Mouse (Mus musculus) E14TG2a.4 (cell line): ENCODE results near the gene Stbd1.

ENCODE experiments used
- H3K27me3 ChIP-seq: 2 replicates; pipeline ENCODE4 v1.6.1; 2014; ENCODE audit warnings: low read length, control low read depth; ENCODE audit not compliant: insufficient read depth
- H3K36me3 ChIP-seq: 2 replicates; pipeline ENCODE4 v1.6.1; 2014; ENCODE audit warnings: low read length, control low read depth; ENCODE audit not compliant: insufficient read depth
- H3K4me1 ChIP-seq: replicated peaks from 2 replicates; pipeline ENCODE4 v1.6.1; 2014; ENCODE audit warnings: low read depth, low read length, control low read depth
- H3K4me3 ChIP-seq: replicated peaks from 2 replicates; pipeline ENCODE4 v1.5.1; 2014; ENCODE audit warnings: mild to moderate bottlenecking, low read length
- H3K9me3 ChIP-seq: 2 replicates; pipeline ENCODE4 v1.6.1; 2014; ENCODE audit warnings: low read length, control low read depth
- CTCF ChIP-seq: conservative IDR thresholded peaks from 2 replicates; pipeline ENCODE4 v1.5.1; 2014; ENCODE audit warnings: low read length
- NANOG ChIP-seq: IDR thresholded peaks from 2 replicates; pipeline ENCODE4 v1.6.1; 2014; ENCODE audit warnings: borderline replicate concordance, low read length, mixed read lengths
- POU5F1 ChIP-seq: IDR thresholded peaks from 2 replicates; pipeline ENCODE4 v1.6.1; 2014; ENCODE audit warnings: low read length, borderline replicate concordance

The Stbd1 gene

GRCm38 (mm10) chr5:92602691-92603690 lies at the start of gene Stbd1:
Stbd1 (plus strand) TSS chr5:92603041.
- Histone ChIP-seq H3K4me3 (peak within 1 kb of the TSS; percentile 87), H3K9me3 (no peaks in the 10 kb centered on the region), H3K4me1 (0 out of 2 replicates have a peak, but pooled peaks cover 5% of the 10 kb centered on the region), H3K27me3 (peaks cover 61% of the 10 kb centered on the region), H3K36me3 (no peaks in the 10 kb centered on the region)
- TF ChIP-seq CTCF: no peak
- no peak for TF ChIP-seq NANOG
- no peak for TF ChIP-seq POU5F1

GRCm38 (mm10) chr5:92553939-92554338 lies 48.9 kb upstream of the Stbd1 start:
- no peak overlapping the region for H3K4me3 ChIP-seq
- H3K4me1 ChIP-seq: 0 out of 2 replicates have a peak, but pooled peaks cover 4% of the 10 kb centered on the region
- H3K9me3 ChIP-seq: no peaks in the 10 kb centered on the region
- TF ChIP-seq NANOG (no peak), CTCF (peak; percentile 96)
- H3K27me3 ChIP-seq: peaks cover 5% of the 10 kb centered on the region
- no peaks in the 10 kb centered on the region for H3K36me3 ChIP-seq

DNA sequence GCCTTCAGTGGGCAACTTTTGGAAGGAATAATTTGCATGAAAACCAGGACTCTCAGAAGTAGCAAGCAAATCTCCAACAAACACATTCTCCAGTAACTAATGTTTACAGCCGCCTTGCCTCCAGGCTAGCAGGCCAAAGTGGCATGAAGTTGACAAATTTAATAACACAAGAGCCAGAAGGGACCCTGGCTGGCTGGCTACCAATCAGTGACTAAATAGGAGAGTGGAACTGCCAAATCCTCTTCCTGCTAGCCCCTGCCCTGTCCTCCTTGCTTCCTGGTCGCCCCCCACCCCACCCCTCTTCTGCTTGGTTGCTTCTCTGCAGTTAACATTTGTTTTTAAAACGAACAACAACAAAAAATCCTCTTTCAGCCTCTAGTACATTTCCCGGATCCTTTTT lies 48.4 kb upstream of the Stbd1 start:
- Histone ChIP-seq H3K9me3 (no peaks in the 10 kb centered on the region), H3K4me3 (peak overlapping the region; percentile 67), H3K4me1 (0 out of 2 replicates have a peak, but pooled peaks cover 4% of the 10 kb centered on the region), H3K36me3 (no peaks in the 10 kb centered on the region), H3K27me3 (peaks cover 5% of the 10 kb centered on the region)
- TF ChIP-seq POU5F1: no peak
- no peak for TF ChIP-seq NANOG
- TF ChIP-seq CTCF: no peak

DNA sequence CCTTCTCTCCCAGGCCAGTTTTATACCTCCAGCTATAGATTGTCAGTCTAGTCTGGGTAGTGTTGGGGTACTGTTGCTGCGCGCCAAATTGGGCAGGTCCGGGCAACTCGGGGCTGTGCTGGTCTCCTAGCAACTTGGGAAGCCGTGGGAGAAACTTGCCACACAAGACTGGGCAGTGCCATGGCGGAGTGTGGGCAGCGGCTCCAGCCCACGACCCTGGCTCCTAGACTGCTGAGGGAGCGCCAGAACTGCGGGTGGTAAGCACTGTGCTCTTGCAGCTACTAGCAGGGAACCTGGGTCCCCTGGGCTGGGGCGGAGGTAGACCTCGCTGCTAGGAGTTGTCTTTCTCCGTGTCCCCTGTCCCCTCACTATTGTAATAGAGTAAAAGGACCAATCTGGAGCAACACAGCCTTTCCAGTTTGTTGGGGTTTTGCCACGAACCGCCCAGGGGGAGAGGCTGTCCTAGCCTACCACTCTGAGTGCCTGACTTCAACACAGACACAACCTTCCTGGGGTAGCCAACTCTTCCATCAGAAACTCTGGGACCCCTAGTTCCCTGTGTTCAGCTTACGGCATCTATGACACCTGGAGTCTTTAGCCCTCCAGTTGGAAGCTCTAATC lies 47.8 kb upstream of the Stbd1 start, which contains the start of gene Fam47e:
Fam47e (plus strand) TSS at position 179 of the 621 bp plus-strand sequence.
- no peak for TF ChIP-seq NANOG
- TF ChIP-seq CTCF: no peak
- TF ChIP-seq POU5F1: no peak
- Histone ChIP-seq H3K27me3 (peaks cover 5% of the 10 kb centered on the region), H3K36me3 (no peaks in the 10 kb centered on the region), H3K9me3 (no peaks in the 10 kb centered on the region), H3K4me3 (peak within 1 kb of the TSS; percentile 67), H3K4me1 (0 out of 2 replicates have a peak, but pooled peaks cover 4% of the 10 kb centered on the region)

DNA sequence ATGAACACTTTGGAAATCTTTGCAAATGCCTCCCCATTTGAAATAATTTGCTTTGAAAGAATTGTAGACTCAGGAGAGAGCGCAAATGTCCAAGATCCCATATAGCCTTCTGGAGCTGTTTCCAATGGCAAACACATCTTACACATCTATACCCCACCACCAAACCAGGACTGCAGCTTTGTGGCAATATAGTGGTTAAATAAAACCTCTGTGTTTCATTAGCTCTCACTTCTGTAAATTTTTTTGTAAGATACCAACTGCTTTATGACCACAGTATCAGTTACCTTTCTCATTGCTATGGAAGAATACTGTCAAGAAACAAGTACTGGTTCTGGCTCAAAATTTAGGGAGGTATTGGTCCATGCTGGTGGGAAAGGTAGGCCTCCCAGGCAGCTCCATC lies 46.9 kb upstream of the Stbd1 start:
- Histone ChIP-seq H3K27me3 (peaks cover 11% of the 10 kb centered on the region), H3K4me1 (0 out of 2 replicates have a peak, but pooled peaks cover 4% of the 10 kb centered on the region), H3K4me3 (no peak overlapping the region), H3K9me3 (no peaks in the 10 kb centered on the region), H3K36me3 (no peaks in the 10 kb centered on the region)
- TF ChIP-seq CTCF (no peak), NANOG (no peak), POU5F1 (no peak)

DNA sequence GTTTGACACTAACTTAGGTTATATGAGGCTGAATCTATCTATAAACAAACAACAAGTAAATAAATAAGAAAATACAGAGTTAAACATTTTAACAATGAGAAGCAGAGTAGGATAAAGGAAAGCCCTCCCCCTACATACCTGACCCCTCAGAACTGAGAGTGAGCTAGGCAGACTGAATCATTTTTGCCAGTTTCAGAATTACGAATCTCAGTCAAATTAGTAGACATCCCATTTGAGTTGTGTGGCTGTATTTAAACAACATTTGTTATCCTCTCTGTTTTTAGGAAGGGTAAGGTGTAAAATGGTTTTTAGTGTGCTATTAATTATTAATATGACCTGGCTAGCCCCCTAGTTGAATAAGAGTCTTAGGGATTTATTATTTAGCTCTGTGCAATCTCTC lies 45.3 kb upstream of the Stbd1 start:
- H3K27me3 ChIP-seq: peaks cover 11% of the 10 kb centered on the region
- H3K4me1 ChIP-seq: peaks cover 8% of the 10 kb centered on the region; the same call in 1 of the 2 replicates
- no peaks in the 10 kb centered on the region for H3K36me3 ChIP-seq
- no peak overlapping the region for H3K4me3 ChIP-seq
- TF ChIP-seq CTCF: no peak
- H3K9me3 ChIP-seq: no peaks in the 10 kb centered on the region

DNA sequence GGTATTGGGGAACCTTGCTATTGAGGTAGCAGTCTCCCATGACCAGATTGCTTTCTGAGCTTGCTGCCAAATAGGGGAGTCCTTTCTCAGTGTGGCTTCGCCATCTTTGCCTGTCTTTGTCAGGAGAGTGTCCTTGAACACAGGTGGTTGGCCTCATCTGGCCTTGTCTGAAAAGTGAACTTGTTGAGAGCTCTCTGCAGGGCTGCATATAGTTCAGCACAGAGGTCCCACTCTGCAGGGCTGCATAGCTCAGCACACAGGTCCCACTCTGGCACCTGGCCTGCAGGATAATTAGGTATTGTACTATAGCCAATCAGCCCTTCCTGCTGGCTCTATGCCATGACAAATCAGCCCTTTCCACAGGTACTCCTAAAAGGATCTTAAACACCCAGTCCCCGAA lies 42.6 kb upstream of the Stbd1 start:
- Histone ChIP-seq H3K36me3 (no peaks in the 10 kb centered on the region), H3K27me3 (peaks cover 13% of the 10 kb centered on the region), H3K4me3 (no peak overlapping the region), H3K4me1 (peaks cover 4% of the 10 kb centered on the region; the same call in 1 of the 2 replicates), H3K9me3 (no peaks in the 10 kb centered on the region)
- no peak for TF ChIP-seq CTCF

DNA sequence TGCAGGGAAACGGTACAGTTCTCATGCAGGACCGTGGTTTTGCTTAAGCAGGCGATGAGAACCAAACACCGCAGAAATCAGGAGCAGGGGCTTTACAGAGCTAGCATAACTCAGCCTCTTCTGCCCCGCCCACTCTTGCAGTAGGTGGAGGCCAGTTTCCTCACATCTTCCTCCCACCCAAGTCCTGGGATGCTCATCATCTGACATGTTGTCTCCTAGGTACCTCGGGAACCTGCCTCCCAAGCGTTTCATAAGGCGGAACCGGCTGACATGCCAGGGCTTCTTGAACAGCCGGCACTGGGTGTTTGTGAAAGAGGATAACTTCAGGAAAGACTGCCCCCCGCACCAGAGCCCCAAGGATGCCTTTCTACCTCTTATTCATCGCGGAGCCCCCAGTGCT lies 40.8 kb upstream of the Stbd1 start:
- Histone ChIP-seq H3K36me3 (no peaks in the 10 kb centered on the region), H3K27me3 (peaks cover 9% of the 10 kb centered on the region), H3K4me1 (peaks cover 4% of the 10 kb centered on the region; the same call in 1 of the 2 replicates), H3K9me3 (no peaks in the 10 kb centered on the region), H3K4me3 (no peak overlapping the region)
- TF ChIP-seq NANOG: no peak
